Mouse (Mus musculus) embryonic fibroblast, embryonic 13.5 days (primary cell): ENCODE data around the gene B4gat1. TPM values are rescaled to one million over a fixed set of nuclear protein-coding genes. Genes with fewer than 3 reads are reported as not detected.
"Not testable (repeated sequence)": the region's sequence is repeated elsewhere in the genome, so short reads cannot be mapped to it uniquely, and the experiment has no call there.

Source experiments
- H3K27ac ChIP-seq: 2 replicates; pipeline ENCODE4 v1.5.1; 2012; ENCODE audit warnings: low read length, control low read depth, inconsistent platforms; ENCODE audit not compliant: insufficient read depth
- H3K4me1 ChIP-seq: 2 replicates; pipeline ENCODE4 v1.6.1; 2011; ENCODE audit warnings: low read length; ENCODE audit not compliant: control insufficient read depth, insufficient read depth
- H3K4me3 ChIP-seq: 2 replicates; pipeline ENCODE4 v1.5.1; 2011; ENCODE audit warnings: mild to moderate bottlenecking, control low read depth, low read length; ENCODE audit not compliant: insufficient read depth
- CTCF ChIP-seq: IDR thresholded peaks from 2 replicates; pipeline ENCODE4 v1.5.1; 2011; ENCODE audit warnings: mild to moderate bottlenecking, control low read depth, low read length, moderate library complexity, borderline replicate concordance; ENCODE audit not compliant: insufficient read depth
- POLR2A ChIP-seq: IDR thresholded peaks from 2 replicates; pipeline ENCODE4 v1.6.1; 2011; ENCODE audit warnings: low read depth, mild to moderate bottlenecking, control low read depth, low read length, moderate library complexity
- polyA plus RNA-seq: library from polyadenylated mRNA; stranded (reverse); fragments of >200 nt; gene quantifications from 2 replicates; pipeline ENCODE4 v1.2.4, GENCODE M21; 2011; ENCODE audit warnings: low read depth; ENCODE audit not compliant: missing spikeins, insufficient read length

The B4gat1 gene
- polyA plus RNA-seq, 1 experiment = 31.4 TPM

- Histone ChIP-seq H3K27ac (peak overlapping the region; percentile 42; the same call in 1 of the 2 replicates), H3K4me3 (peak overlapping the region; percentile 19), H3K4me1 (peaks cover 5% of the 10 kb centered on the region; the same call in 1 of the 2 replicates)
- peak; percentile 59; the same call in 1 of the 2 replicates for TF ChIP-seq POLR2A
- TF ChIP-seq CTCF = peak; percentile 96
These were observed 36.8 kb upstream of the B4gat1 start for GRCm38 (mm10) chr19:5001666-5002406.

- H3K4me1 ChIP-seq, H3K27ac ChIP-seq, H3K4me3 ChIP-seq: not testable (repeated sequence)
These were observed 35.0 kb upstream of the B4gat1 start for GRCm38 (mm10) chr19:5003644-5004043.

- peaks cover 4% of the 10 kb centered on the region; the same call in 1 of the 2 replicates for H3K4me1 ChIP-seq
- no peak for TF ChIP-seq POLR2A
- TF ChIP-seq CTCF = no peak
- H3K27ac ChIP-seq = no peak overlapping the region
These were observed 33.7 kb upstream of the B4gat1 start for GRCm38 (mm10) chr19:5004925-5005324.

GRCm38 (mm10) chr19:5013138-5013537, 25.5 kb upstream of the B4gat1 start:
- TF ChIP-seq POLR2A (no peak), CTCF (no peak)
- Histone ChIP-seq H3K4me3 (no peak overlapping the region), H3K4me1 (peaks cover 23% of the 10 kb centered on the region), H3K27ac (peak overlapping the region; percentile 84)

More at GRCm38 (mm10) chr19:5004925-5005324, 33.7 kb upstream of the B4gat1 start:
- H3K4me3 ChIP-seq = no peak overlapping the region

GRCm38 (mm10) chr19:5014961-5015398, 23.6 kb upstream of the B4gat1 start:
- Histone ChIP-seq H3K27ac (peak overlapping the region; percentile 19; the same call in 1 of the 2 replicates), H3K4me3 (no peak overlapping the region), H3K4me1 (peaks cover 28% of the 10 kb centered on the region)
- TF ChIP-seq POLR2A = no peak
- TF ChIP-seq CTCF = no peak

GRCm38 (mm10) chr19:5016221-5016742, 22.3 kb upstream of the B4gat1 start:
- H3K4me1 ChIP-seq = peaks cover 28% of the 10 kb centered on the region
- H3K4me3 ChIP-seq = no peak overlapping the region
- no peak for TF ChIP-seq CTCF
- TF ChIP-seq POLR2A = no peak
- H3K27ac ChIP-seq = peak overlapping the region; percentile 85

GRCm38 (mm10) chr19:5016782-5017181, 21.8 kb upstream of the B4gat1 start:
- H3K27ac ChIP-seq = peak overlapping the region; percentile 85
- H3K4me3 ChIP-seq = no peak overlapping the region
- peaks cover 28% of the 10 kb centered on the region for H3K4me1 ChIP-seq
- TF ChIP-seq CTCF (peak; percentile 61; the same call in 1 of the 2 replicates), POLR2A (no peak)

- peaks cover 25% of the 10 kb centered on the region for H3K4me1 ChIP-seq
These were observed 21.0 kb upstream of the B4gat1 start for GRCm38 (mm10) chr19:5017611-5018010.

GRCm38 (mm10) chr19:5018191-5018590, 20.4 kb upstream of the B4gat1 start:
- Histone ChIP-seq H3K4me1 (peaks cover 23% of the 10 kb centered on the region), H3K27ac (peak overlapping the region; percentile 85), H3K4me3 (no peak overlapping the region)
- TF ChIP-seq CTCF (no peak), POLR2A (no peak)

More at GRCm38 (mm10) chr19:5017611-5018010, 21.0 kb upstream of the B4gat1 start:
- Histone ChIP-seq H3K4me3 (no peak overlapping the region), H3K27ac (peak overlapping the region; percentile 85)
- TF ChIP-seq CTCF (no peak), POLR2A (no peak)

GRCm38 (mm10) chr19:5021416-5021815, 17.2 kb upstream of the B4gat1 start:
- H3K4me3 ChIP-seq = no peak overlapping the region
- no peak for TF ChIP-seq POLR2A
- TF ChIP-seq CTCF = no peak

More at GRCm38 (mm10) chr19:5021416-5021815, 17.2 kb upstream of the B4gat1 start:
- H3K27ac ChIP-seq = no peak overlapping the region
- peaks cover 20% of the 10 kb centered on the region for H3K4me1 ChIP-seq
